Mouse (Mus musculus) forelimb bud, embryonic 11.5 days (tissue): ENCODE measurements around the gene Cdk11b.
"Not testable (repeated sequence)": the region's sequence is repeated elsewhere in the genome, so short reads cannot be mapped to it uniquely, and the experiment has no call there.

Experiments used
- DNase-seq: peaks from one replicate; pipeline ENCODE4 v3.0.0-alpha.2; 2012; ENCODE audit warnings: low read depth, low spot score

The Cdk11b gene

GRCm38 (mm10) chr4:155605132-155605531, 19.5 kb upstream of the Cdk11b start:
- DNase-seq: no peak

- no peak for DNase-seq
Measured at GRCm38 (mm10) chr4:155606825-155607224, 17.8 kb upstream of the Cdk11b start.

- no peak for DNase-seq
Measured at GRCm38 (mm10) chr4:155611860-155612259, 12.8 kb upstream of the Cdk11b start.

- DNase-seq: no peak
Measured at GRCm38 (mm10) chr4:155613264-155613663, 11.4 kb upstream of the Cdk11b start.

GRCm38 (mm10) chr4:155618321-155618720, 6.3 kb upstream of the Cdk11b start:
- DNase-seq: no peak

GRCm38 (mm10) chr4:155630267-155630666, 5.6 kb downstream of the Cdk11b start:
- DNase-seq: no peak

- DNase-seq: no peak
Measured at GRCm38 (mm10) chr4:155635766-155636499, 11.3 kb downstream of the Cdk11b start.

GRCm38 (mm10) chr4:155643531-155643930, 18.9 kb downstream of the Cdk11b start:
- DNase-seq: no peak

GRCm38 (mm10) chr4:155645308-155645707, 20.7 kb downstream of the Cdk11b start, which contains the start of gene Gm10563:
TSS of gene Gm10563 (minus strand) at chr4:155645408.
- DNase-seq: not testable (repeated sequence)

- DNase-seq: no peak
Measured at GRCm38 (mm10) chr4:155645721-155646120, 21.1 kb downstream of the Cdk11b start.

- DNase-seq: no peak
Measured at GRCm38 (mm10) chr4:155649355-155649754, 24.7 kb downstream of the Cdk11b start.

GRCm38 (mm10) chr4:155651553-155652269, 27.1 kb downstream of the Cdk11b start:
- no peak for DNase-seq

GRCm38 (mm10) chr4:155652283-155653085, 27.8 kb downstream of the Cdk11b start:
- DNase-seq: no peak

GRCm38 (mm10) chr4:155653086-155653450, 28.4 kb downstream of the Cdk11b start, which contains the start of gene Mmp23:
TSS of gene Mmp23 (minus strand) at chr4:155653384.
- no peak for DNase-seq

GRCm38 (mm10) chr4:155653451-155654182, 29.0 kb downstream of the Cdk11b start:
- no peak for DNase-seq

GRCm38 (mm10) chr4:155654183-155654455, 29.5 kb downstream of the Cdk11b start:
- DNase-seq: no peak

GRCm38 (mm10) chr4:155654456-155655298, 30.0 kb downstream of the Cdk11b start:
- DNase-seq: no peak

- DNase-seq: no peak
Measured at GRCm38 (mm10) chr4:155656214-155656751, 31.6 kb downstream of the Cdk11b start.

- no peak for DNase-seq
Measured at GRCm38 (mm10) chr4:155658961-155659360, 34.3 kb downstream of the Cdk11b start.

- DNase-seq: no peak
Measured at GRCm38 (mm10) chr4:155660641-155661040, 36.0 kb downstream of the Cdk11b start.
